Mouse (Mus musculus): Measurements from ENCODE around the gene Gabrb1. TPM values are rescaled to one million over a fixed set of nuclear protein-coding genes. Genes with fewer than 3 reads are reported as not detected.

Gene Gabrb1
- polyA plus RNA-seq, 1 experiment from 2014 or later = 26.2 TPM

DNA sequence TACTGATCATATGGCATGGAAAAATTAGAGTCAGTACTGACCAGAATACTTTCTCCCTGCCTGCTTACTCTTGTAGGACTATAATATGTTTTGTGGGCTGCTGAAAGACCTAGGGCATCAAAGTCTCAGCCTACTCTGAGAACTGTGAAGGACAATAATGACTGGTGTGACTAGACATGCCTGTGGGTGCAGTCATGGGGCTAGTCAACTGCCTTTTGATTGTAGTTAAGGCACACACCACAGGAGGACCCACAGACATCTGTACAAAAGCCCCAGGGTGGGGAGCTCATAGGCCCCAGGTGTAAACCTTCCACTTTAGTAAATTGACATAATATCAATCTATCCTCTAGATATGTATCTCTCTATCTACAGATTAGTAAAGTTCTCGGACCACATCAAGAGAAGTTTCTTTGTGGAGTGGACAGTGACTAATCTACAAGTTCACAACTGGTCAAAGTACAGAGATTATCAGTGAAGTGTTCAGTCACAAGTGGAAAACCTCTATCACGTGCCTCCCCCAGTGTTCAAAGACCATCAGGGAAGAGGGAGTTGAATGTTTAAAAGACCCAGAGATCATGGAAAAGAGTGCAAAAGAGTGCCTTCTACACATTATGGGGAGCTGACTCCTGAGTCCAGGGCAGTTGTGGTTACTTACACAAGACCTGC, 123.7 kb downstream of the Gabrb1 start:
- DNase-seq (ENCODE audit: low spot score) (no peak), ATAC-seq (ENCODE audit: low FRiP score) (no peak)
- no peak overlapping the region for H3K27ac ChIP-seq
- H3K27me3 ChIP-seq (ENCODE audit: control insufficient read depth, insufficient read depth, low read length) = no peaks in the 10 kb centered on the region
- 91% methylated on average over 2 of the region's 2 CpGs for WGBS
- no peak overlapping the region for H3K4me3 ChIP-seq (replicated peaks; ENCODE audit: low read length)
- no peak overlapping the region for H3K4me2 ChIP-seq (replicated peaks)
- H3K9me3 ChIP-seq (ENCODE audit: control insufficient read depth, low read length) = no peaks in the 10 kb centered on the region
- H3K4me1 ChIP-seq (replicated peaks; ENCODE audit: control insufficient read depth, insufficient read depth, low read length) = no peaks in the 10 kb centered on the region
- H3K9ac ChIP-seq = no peak overlapping the region
- H3K36me3 ChIP-seq (replicated peaks; ENCODE audit: control insufficient read depth, insufficient read depth) = no peaks in the 10 kb centered on the region

DNA sequence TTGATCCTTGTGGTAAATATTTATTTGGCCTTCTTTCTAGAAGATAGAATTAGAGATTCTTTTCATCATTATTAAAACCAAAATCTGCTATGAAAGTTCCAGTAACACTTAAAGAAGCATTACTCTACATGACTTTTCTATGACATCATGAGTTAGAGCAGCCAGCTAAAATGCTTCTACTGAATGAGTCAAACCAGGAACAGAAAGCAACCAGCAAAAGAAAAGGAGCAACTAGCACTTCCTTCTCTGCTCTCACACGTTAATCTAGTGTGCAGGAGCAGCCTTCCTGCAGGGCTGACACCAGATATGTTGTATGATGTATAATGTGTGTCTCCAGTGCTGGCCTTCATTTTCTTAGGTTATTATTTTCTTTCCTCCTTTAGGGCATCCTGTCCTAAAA, 164.9 kb downstream of the Gabrb1 start:
- no peak overlapping the region for H3K9ac ChIP-seq
- H3K4me2 ChIP-seq (replicated peaks) = no peak overlapping the region
- no peak overlapping the region for H3K27ac ChIP-seq
- 61% methylated on average over 1 of the region's 1 CpGs for WGBS
- no peaks in the 10 kb centered on the region for H3K27me3 ChIP-seq (ENCODE audit: control insufficient read depth, insufficient read depth, low read length)
- ATAC-seq (ENCODE audit: low FRiP score) (no peak), DNase-seq (ENCODE audit: low spot score) (no peak)
- H3K9me3 ChIP-seq (ENCODE audit: control insufficient read depth, low read length) = no peaks in the 10 kb centered on the region
- H3K4me1 ChIP-seq (replicated peaks; ENCODE audit: control insufficient read depth, insufficient read depth, low read length) = no peaks in the 10 kb centered on the region
- H3K36me3 ChIP-seq (replicated peaks; ENCODE audit: control insufficient read depth, insufficient read depth) = no peaks in the 10 kb centered on the region
- no peak overlapping the region for H3K4me3 ChIP-seq (replicated peaks; ENCODE audit: low read length)

DNA sequence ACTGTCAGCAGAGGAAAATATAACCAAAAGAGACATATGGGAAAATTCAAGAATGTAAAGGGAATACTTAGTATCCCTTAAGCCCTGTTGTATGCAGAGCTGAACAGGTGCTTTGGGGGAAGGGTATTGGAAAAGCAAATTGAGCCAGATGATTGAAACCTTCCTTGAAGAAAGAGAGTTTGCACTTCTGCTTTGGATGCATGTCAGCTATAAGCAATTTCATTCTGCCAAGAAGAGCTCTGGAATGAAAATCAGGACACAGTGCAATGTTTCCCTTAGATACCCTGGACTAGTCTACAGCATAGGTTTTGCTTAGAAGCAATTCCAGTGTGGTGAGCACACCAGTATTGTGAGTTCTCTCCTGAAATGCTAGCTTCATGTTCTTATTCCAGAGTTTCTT, 170.4 kb downstream of the Gabrb1 start:
- no peak overlapping the region for H3K27ac ChIP-seq
- H3K4me3 ChIP-seq (replicated peaks; ENCODE audit: low read length) = no peak overlapping the region
- no peaks in the 10 kb centered on the region for H3K36me3 ChIP-seq (replicated peaks; ENCODE audit: control insufficient read depth, insufficient read depth)
- H3K9ac ChIP-seq = no peak overlapping the region
- H3K4me1 ChIP-seq (replicated peaks; ENCODE audit: control insufficient read depth, insufficient read depth, low read length) = no peaks in the 10 kb centered on the region
- ATAC-seq (ENCODE audit: low FRiP score) (no peak), DNase-seq (ENCODE audit: low spot score) (no peak)
- no peaks in the 10 kb centered on the region for H3K27me3 ChIP-seq (ENCODE audit: control insufficient read depth, insufficient read depth, low read length)
- H3K4me2 ChIP-seq (replicated peaks) = no peak overlapping the region
- no peaks in the 10 kb centered on the region for H3K9me3 ChIP-seq (ENCODE audit: control insufficient read depth, low read length)

GRCm38 (mm10) chr5:71828996-71829395, 171.1 kb downstream of the Gabrb1 start:
- Histone ChIP-seq H3K36me3 (replicated peaks; ENCODE audit: control insufficient read depth, insufficient read depth) (no peaks in the 10 kb centered on the region), H3K4me3 (replicated peaks; ENCODE audit: low read length) (no peak overlapping the region), H3K4me2 (replicated peaks) (no peak overlapping the region), H3K9ac (no peak overlapping the region), H3K4me1 (replicated peaks; ENCODE audit: control insufficient read depth, insufficient read depth, low read length) (no peaks in the 10 kb centered on the region), H3K27ac (no peak overlapping the region), H3K27me3 (ENCODE audit: control insufficient read depth, insufficient read depth, low read length) (no peaks in the 10 kb centered on the region), H3K9me3 (ENCODE audit: control insufficient read depth, low read length) (no peaks in the 10 kb centered on the region)
- ATAC-seq (ENCODE audit: low FRiP score) (no peak), DNase-seq (ENCODE audit: low spot score) (peak; percentile 42)
- 71% methylated on average over 1 of the region's 1 CpGs for WGBS

DNA sequence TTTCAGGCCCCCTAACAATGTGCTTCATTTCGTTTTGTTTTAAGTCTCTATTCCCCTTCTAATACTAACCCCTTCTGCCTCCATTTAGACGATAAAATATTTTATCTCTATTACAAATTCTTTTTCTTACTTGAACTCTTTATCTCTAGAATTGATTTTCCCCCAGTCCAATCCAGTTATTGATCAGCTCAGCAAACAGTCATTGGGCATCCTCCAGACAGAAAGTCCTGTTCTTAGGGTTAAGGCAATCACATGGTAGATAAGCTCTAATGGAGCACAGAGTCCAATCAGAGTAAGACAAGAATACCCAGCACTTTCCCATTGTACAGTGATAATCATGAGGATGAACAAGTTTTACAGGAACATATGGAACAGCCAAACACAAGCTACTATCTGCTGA, 172.4 kb downstream of the Gabrb1 start:
- Histone ChIP-seq H3K27ac (no peak overlapping the region), H3K27me3 (ENCODE audit: control insufficient read depth, insufficient read depth, low read length) (no peaks in the 10 kb centered on the region), H3K36me3 (replicated peaks; ENCODE audit: control insufficient read depth, insufficient read depth) (no peaks in the 10 kb centered on the region), H3K9me3 (ENCODE audit: control insufficient read depth, low read length) (no peaks in the 10 kb centered on the region), H3K9ac (no peak overlapping the region), H3K4me2 (replicated peaks) (no peak overlapping the region), H3K4me1 (replicated peaks; ENCODE audit: control insufficient read depth, insufficient read depth, low read length) (no peaks in the 10 kb centered on the region), H3K4me3 (replicated peaks; ENCODE audit: low read length) (no peak overlapping the region)
- DNase-seq (ENCODE audit: low spot score) (no peak), ATAC-seq (ENCODE audit: low FRiP score) (no peak)
- 87% methylated on average over 2 of the region's 2 CpGs for WGBS

DNA sequence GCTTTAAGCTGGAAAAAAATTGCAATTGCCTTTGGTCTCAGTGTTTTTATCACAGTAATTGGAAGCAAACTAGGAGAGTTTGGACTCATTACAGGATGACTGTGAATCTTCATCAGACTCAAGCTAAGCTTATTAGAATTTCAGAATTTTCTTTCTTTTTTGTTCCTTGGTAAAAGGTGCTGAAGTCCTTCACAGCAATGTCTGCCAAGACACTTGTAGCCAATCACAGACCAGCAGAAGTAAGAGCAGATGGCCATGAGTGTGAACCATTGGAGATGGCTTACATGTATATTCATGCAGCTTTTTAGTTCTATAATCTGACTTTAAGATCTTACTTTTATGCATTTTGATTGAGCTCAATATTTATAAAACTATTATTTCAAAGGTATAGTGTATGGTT, 184.3 kb downstream of the Gabrb1 start:
- Histone ChIP-seq H3K4me2 (replicated peaks) (no peak overlapping the region), H3K4me3 (replicated peaks; ENCODE audit: low read length) (no peak overlapping the region), H3K27me3 (ENCODE audit: control insufficient read depth, insufficient read depth, low read length) (no peaks in the 10 kb centered on the region), H3K9me3 (ENCODE audit: control insufficient read depth, low read length) (no peaks in the 10 kb centered on the region), H3K36me3 (replicated peaks; ENCODE audit: control insufficient read depth, insufficient read depth) (no peaks in the 10 kb centered on the region), H3K27ac (no peak overlapping the region), H3K9ac (no peak overlapping the region), H3K4me1 (replicated peaks; ENCODE audit: control insufficient read depth, insufficient read depth, low read length) (no peaks in the 10 kb centered on the region)
- ATAC-seq (ENCODE audit: low FRiP score) = no peak
- DNase-seq (ENCODE audit: low spot score) = no peak

DNA sequence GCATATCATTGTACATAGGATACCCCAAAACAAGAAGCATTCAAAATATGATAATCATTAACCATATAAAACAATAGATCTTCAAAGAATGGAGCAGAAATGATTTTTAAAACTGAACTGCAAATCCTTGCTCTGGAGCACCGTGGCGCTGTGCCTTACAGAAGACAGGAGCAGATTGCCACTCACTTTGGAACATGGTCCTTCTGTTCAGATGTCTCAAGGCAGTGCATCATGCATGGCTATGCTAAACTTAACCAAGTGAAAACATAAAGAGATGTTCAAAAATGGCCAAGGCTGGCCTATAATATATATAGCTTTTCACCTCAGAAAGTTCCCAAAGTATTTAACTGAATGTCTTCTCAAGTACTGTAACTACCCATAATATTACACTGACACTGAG, 240.3 kb downstream of the Gabrb1 start:
- Histone ChIP-seq H3K27ac (no peak overlapping the region), H3K9ac (no peak overlapping the region), H3K4me3 (replicated peaks; ENCODE audit: low read length) (no peak overlapping the region), H3K9me3 (ENCODE audit: control insufficient read depth, low read length) (no peaks in the 10 kb centered on the region), H3K36me3 (replicated peaks; ENCODE audit: control insufficient read depth, insufficient read depth) (no peaks in the 10 kb centered on the region), H3K4me2 (replicated peaks) (no peak overlapping the region), H3K27me3 (ENCODE audit: control insufficient read depth, insufficient read depth, low read length) (no peaks in the 10 kb centered on the region), H3K4me1 (replicated peaks; ENCODE audit: control insufficient read depth, insufficient read depth, low read length) (no peaks in the 10 kb centered on the region)
- DNase-seq (ENCODE audit: low spot score) (no peak), ATAC-seq (ENCODE audit: low FRiP score) (no peak)
- whole genome bisulfite sequencing = 94% methylated on average over 2 of the region's 2 CpGs

DNA sequence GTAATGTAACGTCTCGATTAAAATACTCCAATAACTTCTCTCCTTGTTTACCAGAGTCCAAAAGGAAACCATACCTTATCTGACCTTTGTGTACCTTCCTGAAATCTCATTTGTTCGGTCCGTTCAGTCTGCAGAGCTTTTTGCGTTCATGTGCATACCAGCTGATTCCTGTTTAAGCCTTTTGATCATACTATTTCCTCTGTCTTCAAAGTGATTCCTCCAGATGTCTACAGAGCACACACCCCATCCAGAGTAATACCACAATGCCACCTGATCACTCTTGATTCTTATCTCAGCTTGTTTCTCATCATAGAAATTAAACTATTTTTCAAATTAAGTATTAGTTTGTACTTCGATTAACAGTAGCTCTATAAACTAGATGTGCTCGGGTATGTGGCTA, 245.5 kb downstream of the Gabrb1 start:
- no peaks in the 10 kb centered on the region for H3K27me3 ChIP-seq (ENCODE audit: control insufficient read depth, insufficient read depth, low read length)
- H3K36me3 ChIP-seq (replicated peaks; ENCODE audit: control insufficient read depth, insufficient read depth) = no peaks in the 10 kb centered on the region
- H3K27ac ChIP-seq = no peak overlapping the region
- ATAC-seq (ENCODE audit: low FRiP score) (no peak), DNase-seq (ENCODE audit: low spot score) (no peak)
- H3K9ac ChIP-seq = no peak overlapping the region
- H3K9me3 ChIP-seq (ENCODE audit: control insufficient read depth, low read length) = no peaks in the 10 kb centered on the region
- no peak overlapping the region for H3K4me3 ChIP-seq (replicated peaks; ENCODE audit: low read length)
- 91% methylated on average over 7 of the region's 7 CpGs for WGBS
- H3K4me2 ChIP-seq (replicated peaks) = no peak overlapping the region
- no peaks in the 10 kb centered on the region for H3K4me1 ChIP-seq (replicated peaks; ENCODE audit: control insufficient read depth, insufficient read depth, low read length)

- Histone ChIP-seq H3K4me1 (replicated peaks; ENCODE audit: control insufficient read depth, insufficient read depth, low read length) (no peaks in the 10 kb centered on the region), H3K27ac (no peak overlapping the region), H3K9me3 (ENCODE audit: control insufficient read depth, low read length) (no peaks in the 10 kb centered on the region), H3K4me2 (replicated peaks) (no peak overlapping the region), H3K9ac (no peak overlapping the region), H3K36me3 (replicated peaks; ENCODE audit: control insufficient read depth, insufficient read depth) (no peaks in the 10 kb centered on the region), H3K4me3 (replicated peaks; ENCODE audit: low read length) (no peak overlapping the region), H3K27me3 (ENCODE audit: control insufficient read depth, insufficient read depth, low read length) (no peaks in the 10 kb centered on the region)
- WGBS = 74% methylated on average over 1 of the region's 1 CpGs
- ATAC-seq (ENCODE audit: low FRiP score) (no peak), DNase-seq (ENCODE audit: low spot score) (no peak)
Measured at GRCm38 (mm10) chr5:71914028-71914427, 256.1 kb downstream of the Gabrb1 start.

DNA sequence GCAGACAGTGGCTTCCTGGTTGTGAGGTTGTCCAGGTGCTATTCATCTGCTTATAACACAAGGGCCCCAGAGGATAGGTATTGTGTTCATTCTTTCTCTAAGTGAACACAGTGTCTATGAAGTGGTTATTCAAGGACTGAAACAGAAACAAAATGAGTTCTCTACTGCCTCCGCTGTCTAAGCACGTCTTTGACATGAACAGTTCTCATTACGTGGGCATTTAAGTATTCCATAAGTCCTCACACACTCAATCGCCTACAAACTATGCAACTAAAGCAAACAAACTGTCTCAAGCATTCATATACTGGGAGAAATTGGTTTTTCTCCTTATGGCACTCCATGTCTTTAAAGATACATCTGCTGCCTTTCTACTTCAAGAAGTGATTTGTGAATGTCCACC, 257.8 kb downstream of the Gabrb1 start:
- Histone ChIP-seq H3K9me3 (ENCODE audit: control insufficient read depth, low read length) (no peaks in the 10 kb centered on the region), H3K4me2 (replicated peaks) (no peak overlapping the region), H3K27ac (no peak overlapping the region), H3K36me3 (replicated peaks; ENCODE audit: control insufficient read depth, insufficient read depth) (no peaks in the 10 kb centered on the region), H3K9ac (no peak overlapping the region), H3K4me1 (replicated peaks; ENCODE audit: control insufficient read depth, insufficient read depth, low read length) (no peaks in the 10 kb centered on the region), H3K4me3 (replicated peaks; ENCODE audit: low read length) (no peak overlapping the region), H3K27me3 (ENCODE audit: control insufficient read depth, insufficient read depth, low read length) (no peaks in the 10 kb centered on the region)
- 93% methylated on average over 4 of the region's 4 CpGs for WGBS
- DNase-seq (ENCODE audit: low spot score) = no peak
- ATAC-seq (ENCODE audit: low FRiP score) = no peak

Data from hindbrain, embryonic 14.5 days (tissue).